Mouse (Mus musculus) E14TG2a.4 (cell line): Measurements from ENCODE around the gene Fpr3.

Source experiments
- H3K27me3 ChIP-seq: 2 replicates; pipeline ENCODE4 v1.6.1; 2014; ENCODE audit warnings: low read length, control low read depth; ENCODE audit not compliant: insufficient read depth
- H3K36me3 ChIP-seq: 2 replicates; pipeline ENCODE4 v1.6.1; 2014; ENCODE audit warnings: low read length, control low read depth; ENCODE audit not compliant: insufficient read depth
- H3K4me1 ChIP-seq: replicated peaks from 2 replicates; pipeline ENCODE4 v1.6.1; 2014; ENCODE audit warnings: low read depth, low read length, control low read depth
- H3K4me3 ChIP-seq: replicated peaks from 2 replicates; pipeline ENCODE4 v1.5.1; 2014; ENCODE audit warnings: mild to moderate bottlenecking, low read length
- H3K9me3 ChIP-seq: 2 replicates; pipeline ENCODE4 v1.6.1; 2014; ENCODE audit warnings: low read length, control low read depth
- CTCF ChIP-seq: conservative IDR thresholded peaks from 2 replicates; pipeline ENCODE4 v1.5.1; 2014; ENCODE audit warnings: low read length
- NANOG ChIP-seq: IDR thresholded peaks from 2 replicates; pipeline ENCODE4 v1.6.1; 2014; ENCODE audit warnings: borderline replicate concordance, low read length, mixed read lengths
- POU5F1 ChIP-seq: IDR thresholded peaks from 2 replicates; pipeline ENCODE4 v1.6.1; 2014; ENCODE audit warnings: low read length, borderline replicate concordance

Fpr3 gene

GRCm38 (mm10) chr17:17870892-17871550, 16.6 kb upstream of the Fpr3 start:
- no peak for TF ChIP-seq POU5F1
- Histone ChIP-seq H3K9me3 (no peaks in the 10 kb centered on the region), H3K4me3 (no peak overlapping the region), H3K36me3 (no peaks in the 10 kb centered on the region), H3K4me1 (no peaks in the 10 kb centered on the region), H3K27me3 (no peaks in the 10 kb centered on the region)

DNA sequence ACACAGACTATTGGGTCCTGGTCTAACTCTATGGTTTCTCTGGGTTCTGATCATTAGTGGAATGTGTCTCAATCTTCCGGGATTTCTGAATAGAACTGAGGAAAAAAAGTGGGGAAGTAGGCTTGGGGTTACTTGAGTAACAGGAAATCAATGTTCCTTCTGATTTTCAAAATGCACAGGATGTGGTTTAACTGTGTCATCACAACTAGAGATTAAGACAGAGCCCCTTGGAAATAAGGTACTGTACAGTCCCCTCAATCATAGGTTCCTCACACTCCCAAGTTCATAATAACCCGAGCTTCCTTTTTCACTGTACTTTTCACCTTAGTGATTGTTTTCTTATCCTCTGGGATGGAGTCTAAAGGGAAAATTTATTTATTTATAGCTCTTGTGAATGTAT, 16.0 kb upstream of the Fpr3 start:
- Histone ChIP-seq H3K36me3 (no peaks in the 10 kb centered on the region), H3K9me3 (no peaks in the 10 kb centered on the region), H3K27me3 (no peaks in the 10 kb centered on the region), H3K4me1 (no peaks in the 10 kb centered on the region), H3K4me3 (no peak overlapping the region)
- TF ChIP-seq POU5F1 (no peak), NANOG (no peak), CTCF (no peak)

DNA sequence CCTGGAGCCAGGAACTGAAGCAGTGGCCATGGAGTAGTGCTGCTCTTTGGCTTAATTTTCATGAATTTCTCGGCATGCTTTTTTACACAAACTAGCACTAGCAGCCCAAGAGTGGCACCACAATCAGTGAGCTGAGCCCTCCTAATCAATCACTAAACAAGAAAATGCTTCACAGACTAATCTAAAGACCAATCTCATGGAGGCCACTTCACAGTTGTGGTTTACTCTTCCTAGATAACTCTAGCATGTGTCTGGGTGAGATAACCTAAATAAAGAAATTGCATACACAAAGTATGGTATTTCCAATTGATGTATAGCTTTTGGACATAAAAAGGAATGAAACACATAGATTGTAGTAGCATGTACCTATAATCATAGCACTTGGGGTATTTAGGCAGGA, 8.3 kb upstream of the Fpr3 start:
- H3K4me1 ChIP-seq: no peaks in the 10 kb centered on the region
- TF ChIP-seq CTCF (no peak), POU5F1 (no peak), NANOG (no peak)
- H3K36me3 ChIP-seq: no peaks in the 10 kb centered on the region
- H3K27me3 ChIP-seq: no peaks in the 10 kb centered on the region
- H3K4me3 ChIP-seq: no peak overlapping the region
- no peaks in the 10 kb centered on the region for H3K9me3 ChIP-seq

DNA sequence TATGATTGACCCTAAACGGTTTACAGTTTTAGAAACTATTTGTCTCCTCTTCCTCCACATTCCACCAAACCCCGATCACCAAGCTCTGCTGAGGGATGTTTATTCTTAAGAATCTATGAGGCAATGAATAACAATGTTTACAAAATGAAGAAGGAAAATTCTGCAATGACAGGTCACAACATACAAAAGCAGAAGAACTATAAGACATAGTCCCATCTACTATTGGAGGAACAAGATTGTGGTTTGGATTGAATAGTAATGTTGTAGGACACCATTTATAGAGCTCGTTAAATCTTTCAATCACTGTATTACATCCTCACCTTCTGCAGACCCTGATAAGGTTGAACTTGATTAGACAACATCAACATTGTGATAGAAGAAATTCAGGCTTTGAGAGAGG, 5.0 kb upstream of the Fpr3 start:
- Histone ChIP-seq H3K36me3 (no peaks in the 10 kb centered on the region), H3K4me1 (no peaks in the 10 kb centered on the region), H3K9me3 (no peaks in the 10 kb centered on the region), H3K4me3 (no peak overlapping the region), H3K27me3 (no peaks in the 10 kb centered on the region)
- TF ChIP-seq NANOG (no peak), CTCF (no peak), POU5F1 (no peak)

DNA sequence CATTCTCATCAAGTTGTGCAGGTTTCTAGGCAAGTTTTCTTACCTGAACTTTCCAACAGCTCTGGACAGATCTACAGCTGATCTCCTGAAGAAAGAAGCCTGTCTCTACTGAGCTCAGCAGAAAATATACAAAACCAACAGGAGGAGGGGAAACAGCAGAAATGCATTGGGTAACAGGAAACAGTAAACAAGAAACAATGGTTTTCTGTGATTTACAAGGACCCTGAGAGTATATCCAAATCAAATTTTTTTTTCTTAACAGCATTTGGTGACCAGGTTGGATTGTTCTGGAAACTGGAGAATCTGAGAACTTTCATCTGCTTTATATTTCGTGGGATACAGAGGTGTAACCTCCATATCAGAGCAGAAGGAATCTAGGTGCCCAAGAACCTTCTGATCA, 3.8 kb upstream of the Fpr3 start, which contains the start of gene Fpr1:
TSS of gene Fpr1 (minus strand) at position 101 of the 400 bp plus-strand sequence.
- Histone ChIP-seq H3K4me1 (no peaks in the 10 kb centered on the region), H3K9me3 (no peaks in the 10 kb centered on the region), H3K4me3 (no peak within 1 kb of the TSS), H3K36me3 (no peaks in the 10 kb centered on the region), H3K27me3 (no peaks in the 10 kb centered on the region)
- no peak for TF ChIP-seq POU5F1
- no peak for TF ChIP-seq CTCF
- TF ChIP-seq NANOG: no peak

GRCm38 (mm10) chr17:17889732-17890425, 2.2 kb downstream of the Fpr3 start:
- Histone ChIP-seq H3K4me1 (no peaks in the 10 kb centered on the region), H3K27me3 (no peaks in the 10 kb centered on the region), H3K36me3 (no peaks in the 10 kb centered on the region), H3K4me3 (no peak overlapping the region), H3K9me3 (no peaks in the 10 kb centered on the region)
- no peak for TF ChIP-seq POU5F1
- TF ChIP-seq NANOG: no peak
- TF ChIP-seq CTCF: no peak

DNA sequence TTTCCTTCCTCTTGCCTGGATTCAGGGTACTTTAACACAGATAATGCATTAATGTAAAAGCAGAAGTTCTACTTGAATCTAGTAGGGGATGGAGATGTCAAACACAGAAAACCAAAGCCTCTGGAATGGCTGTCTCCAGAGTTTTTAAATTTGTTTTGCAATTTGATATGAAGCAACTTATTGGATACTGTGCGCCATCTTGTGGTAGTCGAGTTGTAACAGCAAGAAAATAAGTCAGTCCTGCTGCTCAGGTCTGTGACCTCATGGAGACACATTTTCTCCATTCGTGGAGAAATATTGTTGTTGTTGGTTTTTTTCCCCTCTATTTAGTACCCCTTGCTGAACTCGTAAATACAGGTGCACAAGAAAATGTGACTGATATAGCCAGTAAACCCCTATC, 8.4 kb downstream of the Fpr3 start:
- Histone ChIP-seq H3K4me1 (no peaks in the 10 kb centered on the region), H3K36me3 (no peaks in the 10 kb centered on the region), H3K4me3 (no peak overlapping the region), H3K27me3 (no peaks in the 10 kb centered on the region), H3K9me3 (no peaks in the 10 kb centered on the region)
- peak; percentile 56 for TF ChIP-seq CTCF
- no peak for TF ChIP-seq NANOG

DNA sequence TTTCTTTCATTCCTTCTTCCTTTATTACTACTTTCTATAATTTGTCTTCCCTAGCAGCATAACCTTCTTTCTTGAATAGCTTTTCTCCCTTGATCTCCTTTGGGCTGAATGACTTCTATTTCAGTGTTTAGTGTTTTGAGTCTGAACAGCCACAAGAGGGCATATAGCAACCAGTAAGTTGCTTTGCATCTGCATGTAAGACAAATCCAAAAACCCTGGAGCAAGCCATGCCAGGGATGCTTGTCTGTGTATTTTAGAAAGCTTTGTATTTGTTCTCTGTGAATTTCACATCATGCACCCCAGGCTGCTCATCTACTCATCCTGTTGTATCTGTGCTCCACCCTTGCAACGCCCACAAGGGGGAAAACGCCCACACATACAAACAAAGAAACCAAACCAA, 11.6 kb downstream of the Fpr3 start:
- no peaks in the 10 kb centered on the region for H3K9me3 ChIP-seq
- TF ChIP-seq CTCF (0 out of 2 replicates have a peak, but pooled peaks have one; percentile 10), POU5F1 (no peak)
- no peak overlapping the region for H3K4me3 ChIP-seq
- H3K36me3 ChIP-seq: no peaks in the 10 kb centered on the region
- no peaks in the 10 kb centered on the region for H3K27me3 ChIP-seq
- H3K4me1 ChIP-seq: no peaks in the 10 kb centered on the region

- Histone ChIP-seq H3K27me3 (peaks cover 3% of the 10 kb centered on the region; the same call in 1 of the 2 replicates), H3K4me3 (no peak overlapping the region), H3K36me3 (no peaks in the 10 kb centered on the region), H3K4me1 (no peaks in the 10 kb centered on the region), H3K9me3 (no peaks in the 10 kb centered on the region)
- TF ChIP-seq POU5F1 (no peak), NANOG (no peak), CTCF (no peak)
Measured at GRCm38 (mm10) chr17:17900768-17901167, 13.1 kb downstream of the Fpr3 start.
